Mouse (Mus musculus) spleen, embryonic (tissue): ENCODE measurements around the gene Tmem108.
"Not testable (repeated sequence)": the region's sequence is repeated elsewhere in the genome, so short reads cannot be mapped to it uniquely, and the experiment has no call there.

Experiments
- CTCF ChIA-PET: fragments of 350-600 bp; sonication (Branson Sonifier 250); formaldehyde crosslinking; loops from one replicate; lab custom pipeline; 2022; lab: Charles Lee

Tmem108 gene

DNA sequence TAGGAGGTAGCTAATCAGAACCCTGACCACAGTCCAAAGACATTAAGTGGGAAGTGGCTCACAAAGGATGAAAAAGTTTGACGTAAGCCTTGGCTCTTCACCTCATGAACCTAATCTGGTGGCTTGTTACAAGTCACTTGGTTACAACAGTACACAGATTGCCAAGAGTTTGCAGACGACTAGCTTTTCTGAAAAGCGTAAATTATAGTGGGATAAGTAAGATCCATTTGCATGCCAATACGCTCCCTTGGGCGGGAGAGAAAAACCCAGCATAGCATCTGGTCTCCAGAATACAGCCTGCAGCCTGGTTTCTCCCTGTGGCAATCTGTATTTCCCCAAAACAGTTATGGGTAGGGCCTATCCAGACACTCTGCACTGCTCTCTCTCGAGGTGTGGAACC, 74.5 kb downstream of the Tmem108 start:
- CTCF ChIA-PET = no interaction called here

DNA sequence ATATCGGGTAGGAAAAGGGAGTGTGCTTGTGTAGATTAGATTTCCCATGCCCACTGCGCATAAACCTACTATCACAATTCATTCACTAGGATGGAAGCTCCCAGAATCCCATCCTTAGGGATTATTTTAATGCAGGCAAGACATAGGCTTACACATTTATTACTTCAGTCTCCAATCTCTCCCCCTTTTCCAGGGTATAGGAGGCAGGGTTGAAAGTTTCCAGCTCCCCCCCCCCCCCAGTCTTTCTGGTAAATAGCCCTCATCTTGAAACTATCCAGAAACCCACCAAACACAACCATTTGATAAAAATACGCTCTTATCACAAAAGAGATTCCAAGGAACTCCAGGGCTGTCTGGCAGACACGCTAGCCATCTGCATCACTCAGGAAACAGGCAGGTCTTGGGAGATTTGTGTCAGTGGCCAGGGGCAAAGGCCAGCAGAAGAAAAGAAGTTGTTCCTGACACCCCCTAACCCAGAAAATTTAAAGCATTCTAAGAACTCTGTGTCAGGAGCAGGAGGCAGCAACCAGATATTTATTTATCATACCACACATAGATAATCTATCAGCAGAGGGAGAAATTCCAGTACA, 79.8 kb downstream of the Tmem108 start:
- CTCF ChIA-PET = interaction anchor here (0.6 kb wide), 1 partner anchor 258 kb away, joined by 3 read pairs; no protein-coding TSS in a partner anchor

DNA sequence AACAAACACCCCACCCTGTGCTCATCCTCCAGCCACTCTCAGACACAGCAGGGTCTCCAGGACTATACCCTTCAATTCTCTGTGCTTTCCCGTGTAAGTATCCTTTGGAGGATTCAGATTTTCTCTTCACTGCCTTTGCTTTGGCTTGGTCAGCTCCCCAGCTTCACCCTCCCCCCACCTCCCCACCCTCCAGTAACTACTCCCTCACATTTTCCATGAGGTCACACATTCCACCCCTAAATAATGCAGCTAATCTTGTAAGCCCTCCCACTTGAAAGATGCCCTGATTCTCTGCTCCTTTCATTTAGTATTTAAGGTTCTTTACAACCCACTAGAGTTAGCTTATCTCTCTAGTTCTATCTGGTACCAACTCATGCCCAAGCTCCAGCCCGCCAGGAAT, 82.4 kb downstream of the Tmem108 start:
- CTCF ChIA-PET = no interaction called here

DNA sequence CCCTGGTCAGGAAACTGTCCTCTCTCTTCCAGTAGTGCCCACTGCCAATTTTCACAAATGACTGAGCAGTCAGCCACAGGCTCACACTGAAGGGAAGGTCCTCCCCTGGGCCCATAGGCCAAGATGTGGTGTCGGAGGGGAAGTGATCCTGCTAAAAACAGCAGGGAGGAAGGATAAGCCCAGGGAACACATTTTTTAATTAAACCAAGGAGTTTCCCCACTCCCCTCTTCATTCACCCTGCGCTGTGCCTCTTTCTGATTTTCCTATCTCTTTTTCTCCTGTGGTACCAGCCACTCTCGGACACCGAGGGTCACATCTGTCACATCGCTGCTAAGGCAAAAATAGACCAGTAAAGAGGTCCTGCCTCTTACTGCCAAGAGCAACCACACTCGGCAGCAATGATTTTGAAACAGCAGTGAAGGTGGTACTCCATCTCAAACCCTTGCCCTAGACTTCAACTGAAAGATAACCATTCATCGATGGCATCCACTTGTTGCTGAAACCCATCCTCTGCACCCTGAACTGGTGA, 83.0 kb downstream of the Tmem108 start:
- CTCF ChIA-PET = no interaction called here

DNA sequence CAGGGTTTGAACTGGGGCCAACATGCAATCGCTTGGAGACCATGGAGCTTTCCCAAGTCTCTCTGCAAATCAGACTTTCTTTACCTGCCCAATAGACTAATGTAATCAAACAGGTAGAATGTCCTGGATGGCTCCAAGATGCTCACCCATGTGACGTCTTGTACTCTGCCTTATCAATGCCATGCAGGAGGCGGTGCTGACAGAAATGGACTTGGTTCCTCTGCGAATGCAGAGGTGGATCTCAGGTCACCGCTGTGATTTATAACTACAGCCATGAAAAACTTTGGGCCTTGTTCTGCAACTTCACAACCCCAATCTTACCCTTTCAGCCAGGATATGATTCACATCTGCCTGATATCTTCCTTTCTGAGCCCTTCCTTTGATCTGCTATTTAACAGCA, 83.8 kb downstream of the Tmem108 start:
- CTCF ChIA-PET = no interaction called here

DNA sequence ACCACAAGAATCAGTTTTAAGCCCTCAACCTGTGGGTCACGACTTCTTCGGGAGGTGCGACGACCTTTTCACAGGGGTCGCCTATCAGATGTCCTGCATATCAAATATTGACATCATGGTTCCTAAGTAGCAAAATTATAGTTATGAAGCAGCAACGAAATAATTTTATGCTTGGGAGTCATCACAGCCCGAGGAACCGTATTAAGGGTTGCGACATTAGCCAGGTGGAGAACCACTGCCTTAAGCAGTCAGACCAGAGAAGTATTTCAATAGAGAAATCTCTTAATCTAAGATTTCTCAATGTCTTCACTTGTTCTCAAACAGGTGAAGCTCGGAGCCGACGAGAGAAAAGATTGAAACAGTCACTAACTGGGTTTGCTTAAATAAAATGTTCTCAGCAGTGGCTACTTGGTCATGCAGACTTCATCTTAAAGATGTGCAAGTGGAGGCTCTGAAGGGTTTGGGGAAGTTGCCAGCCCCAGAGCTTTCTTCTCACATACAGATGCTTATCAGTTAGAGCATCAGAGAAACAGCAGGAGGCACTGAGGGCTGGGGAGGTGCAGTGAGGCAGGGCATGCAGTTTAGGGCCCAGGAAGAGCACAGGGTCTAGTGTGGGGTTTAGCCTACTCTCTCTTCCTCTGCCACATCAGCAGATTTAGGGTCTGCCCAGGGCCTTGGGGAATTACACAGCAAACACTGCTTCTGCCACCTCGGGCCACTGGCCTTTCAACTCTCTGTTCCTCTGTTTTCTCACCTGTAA, 85.7 kb downstream of the Tmem108 start:
- CTCF ChIA-PET = no interaction called here

DNA sequence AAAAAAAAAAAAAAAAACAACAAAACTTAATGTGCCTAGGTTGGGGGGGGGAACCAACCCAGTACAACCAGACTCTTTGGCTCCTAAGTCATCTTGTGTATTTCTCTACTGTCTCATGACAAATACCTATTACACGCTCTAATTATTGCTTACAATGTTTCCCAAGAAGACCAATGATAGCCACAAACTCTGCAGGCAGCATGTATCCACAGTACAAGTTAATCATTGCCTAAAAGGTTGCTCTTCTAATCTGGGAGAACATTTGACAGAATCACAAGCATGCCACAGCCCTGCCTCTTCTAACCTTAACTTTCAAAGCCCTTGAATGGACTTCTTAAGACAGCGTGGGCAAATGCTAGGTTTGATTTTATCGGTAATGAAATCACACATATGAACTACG, 88.8 kb downstream of the Tmem108 start:
- CTCF ChIA-PET = no interaction called here

DNA sequence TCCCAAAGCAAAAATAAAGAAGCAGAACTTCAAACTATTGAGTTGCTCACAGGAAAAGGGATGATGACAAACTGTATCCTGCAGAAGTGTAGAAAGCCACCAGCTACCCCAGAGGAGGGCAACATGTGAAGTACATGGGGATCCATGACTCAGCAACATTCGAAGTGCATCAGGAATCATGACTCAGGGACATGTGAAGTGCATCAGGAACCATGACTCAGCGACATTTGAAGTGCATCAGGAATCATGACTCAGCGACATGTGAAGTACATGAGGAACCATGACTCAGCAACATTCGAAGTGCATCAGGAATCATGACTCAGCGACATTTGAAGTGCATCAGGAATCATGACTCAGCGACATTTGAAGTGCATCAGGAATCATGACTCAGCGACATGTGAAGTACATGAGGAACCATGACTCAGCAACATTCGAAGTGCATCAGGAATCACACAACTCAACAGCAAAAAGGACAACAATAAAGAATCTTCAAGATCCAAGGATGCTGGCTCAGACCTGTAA, 91.0 kb downstream of the Tmem108 start:
- CTCF ChIA-PET = not testable (repeated sequence)

DNA sequence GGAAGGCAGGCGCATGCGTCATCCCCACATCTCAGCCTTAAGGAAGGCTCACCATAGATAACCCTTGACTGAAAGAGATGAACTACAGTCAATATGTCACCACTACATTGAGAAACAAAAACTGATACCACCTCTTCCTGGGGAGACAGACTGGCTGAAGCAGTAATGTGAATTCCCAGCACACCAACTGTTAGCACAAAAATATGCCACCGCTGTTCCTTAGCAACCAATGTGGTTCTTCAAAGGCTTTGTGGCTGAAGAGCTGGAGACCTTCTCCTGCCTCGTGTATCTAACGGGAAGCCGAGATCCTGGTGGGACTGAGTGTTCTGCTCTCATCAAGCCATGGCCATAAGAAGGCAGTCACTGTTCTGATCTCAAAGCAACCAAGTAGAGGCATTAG, 92.8 kb downstream of the Tmem108 start:
- CTCF ChIA-PET = no interaction called here

DNA sequence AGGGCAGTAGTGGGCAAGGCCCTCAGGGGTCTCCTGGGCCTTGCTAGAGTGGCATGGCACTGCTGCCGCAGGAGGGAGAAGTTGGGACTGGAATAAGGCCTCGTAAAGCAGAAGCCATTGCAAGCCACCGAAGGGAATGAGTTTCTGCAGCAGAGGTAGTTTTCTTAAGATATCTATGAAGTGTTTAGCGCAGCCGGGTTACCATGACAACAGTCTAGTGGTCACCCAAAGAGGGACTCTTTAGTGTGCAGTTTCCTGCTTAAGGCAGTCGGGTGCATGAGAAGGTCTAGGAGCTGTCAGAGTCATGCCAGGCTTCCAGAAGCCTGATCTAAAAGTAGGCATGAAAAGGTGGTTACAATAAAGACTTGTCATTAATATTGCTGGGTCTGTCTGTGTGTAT, 95.8 kb downstream of the Tmem108 start:
- CTCF ChIA-PET = no interaction called here

DNA sequence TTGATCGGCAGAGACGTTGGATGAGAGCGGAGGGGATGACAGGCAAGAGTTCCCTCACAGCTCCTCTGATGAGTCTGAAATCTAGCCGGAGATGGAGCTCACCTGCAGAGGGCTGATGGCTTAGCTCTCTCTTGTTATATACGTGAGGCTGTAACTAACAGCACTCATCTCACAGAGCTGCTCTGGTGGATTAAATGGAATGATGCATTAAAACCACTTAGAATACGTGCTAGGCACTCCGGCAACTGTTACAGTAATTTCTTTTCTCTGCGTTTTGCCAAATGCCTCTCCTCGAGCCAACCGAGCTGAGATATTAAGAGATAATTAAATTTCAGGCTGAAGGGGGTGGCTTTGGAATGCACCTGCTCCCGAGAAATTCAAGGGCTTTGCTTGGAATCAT, 97.5 kb downstream of the Tmem108 start:
- CTCF ChIA-PET = no interaction called here

DNA sequence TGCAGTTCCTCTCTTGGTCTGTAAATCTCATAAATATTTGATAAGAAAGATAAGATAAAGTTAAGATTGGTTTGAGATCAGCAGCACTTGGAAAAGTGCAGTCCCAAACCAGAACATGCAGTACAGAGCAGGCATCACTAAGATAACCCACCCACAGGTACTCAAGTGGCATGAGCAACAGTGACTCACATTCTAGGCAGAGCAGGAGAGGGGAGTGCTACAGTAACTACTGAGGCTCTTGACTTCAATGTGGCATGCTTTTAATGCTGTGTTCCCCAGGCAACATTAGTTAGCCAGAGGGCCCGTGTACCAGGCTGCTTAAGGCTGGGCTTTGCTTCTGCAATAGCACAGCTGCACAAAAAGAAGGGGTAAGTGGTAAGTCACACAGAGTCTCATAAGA, 99.8 kb downstream of the Tmem108 start:
- CTCF ChIA-PET = no interaction called here

DNA sequence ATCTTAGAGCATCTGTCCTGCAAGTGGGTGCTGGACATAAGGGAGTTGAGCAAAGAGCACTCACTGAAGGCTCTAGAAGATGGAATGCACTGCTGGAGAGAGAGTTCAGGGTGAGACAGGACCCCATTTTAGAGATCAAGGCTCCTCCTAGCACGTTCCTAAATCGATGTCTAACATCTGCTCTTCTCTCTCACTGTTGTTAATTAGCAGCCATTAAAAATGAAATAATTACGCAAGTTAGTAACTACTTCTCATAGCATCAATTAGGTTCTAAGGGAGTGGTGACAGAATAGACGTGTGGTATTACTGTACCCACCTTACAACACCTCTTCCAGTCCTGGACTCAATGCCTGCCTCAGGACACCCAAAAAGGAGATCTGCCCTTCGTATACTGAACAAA, 103.7 kb downstream of the Tmem108 start:
- CTCF ChIA-PET = no interaction called here

DNA sequence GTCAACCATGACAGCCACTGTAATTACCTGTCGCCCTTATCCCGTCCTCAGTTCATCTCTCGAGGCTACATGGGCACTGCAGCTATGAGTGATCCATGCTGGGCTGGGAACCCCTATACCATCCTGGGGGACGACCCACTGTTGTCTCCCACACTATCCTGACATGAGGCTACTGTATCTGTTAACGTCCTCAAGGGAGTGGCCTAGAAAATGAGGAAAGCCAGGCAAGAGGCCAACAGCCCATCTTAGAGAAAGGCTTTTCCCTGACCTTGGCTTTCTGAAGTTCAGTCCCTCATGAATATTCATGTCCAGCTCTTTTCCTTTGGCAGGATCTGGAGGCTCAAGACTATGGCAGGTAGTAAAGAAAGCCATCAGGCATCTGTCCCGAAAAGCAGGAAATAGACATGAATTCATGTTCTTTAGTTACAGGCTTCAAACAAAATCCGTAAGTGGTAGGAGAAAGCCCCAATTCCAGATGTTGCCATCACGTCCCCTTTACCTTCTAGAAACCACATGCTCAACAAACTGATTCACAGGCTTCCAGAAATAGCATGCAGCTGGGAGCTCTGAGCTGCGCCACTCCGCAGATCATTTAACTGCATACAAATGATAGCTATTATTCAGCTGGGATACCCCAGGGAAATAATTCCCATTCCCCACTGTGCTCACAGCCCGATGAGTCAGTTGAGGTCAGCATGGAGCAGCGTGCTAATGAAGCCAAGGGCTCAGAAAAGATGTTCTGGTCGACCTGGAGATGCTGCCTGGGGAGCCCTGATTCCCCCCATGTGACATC, 104.3 kb downstream of the Tmem108 start:
- CTCF ChIA-PET = no interaction called here

DNA sequence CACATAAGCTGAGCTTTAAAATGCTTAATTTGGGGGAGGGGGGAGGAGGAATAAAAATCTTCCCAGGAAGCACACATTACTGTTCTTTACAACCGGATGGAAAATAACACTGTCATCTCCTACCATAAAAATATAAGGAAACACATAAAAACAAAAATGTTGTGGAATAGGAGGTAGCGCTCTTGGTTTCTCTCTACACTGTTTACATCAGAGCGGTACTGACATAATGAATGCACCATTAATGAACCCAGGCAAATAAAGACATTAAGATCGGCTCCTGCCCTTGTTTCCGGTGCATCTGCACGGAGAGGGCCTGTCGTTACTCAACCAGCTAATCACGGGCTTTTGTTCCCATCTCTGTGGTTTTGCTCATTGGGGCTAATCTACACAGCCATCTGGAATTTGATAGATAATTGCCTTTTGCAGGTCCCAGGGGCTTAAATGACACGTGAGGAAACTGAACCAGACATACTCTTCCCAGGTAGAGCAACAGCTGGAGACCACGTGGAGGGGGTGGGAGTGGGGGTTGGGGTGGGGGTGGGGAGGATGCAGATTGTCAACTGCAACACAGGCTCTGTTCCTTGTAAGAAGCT, 107.5 kb downstream of the Tmem108 start:
- CTCF ChIA-PET = no interaction called here

DNA sequence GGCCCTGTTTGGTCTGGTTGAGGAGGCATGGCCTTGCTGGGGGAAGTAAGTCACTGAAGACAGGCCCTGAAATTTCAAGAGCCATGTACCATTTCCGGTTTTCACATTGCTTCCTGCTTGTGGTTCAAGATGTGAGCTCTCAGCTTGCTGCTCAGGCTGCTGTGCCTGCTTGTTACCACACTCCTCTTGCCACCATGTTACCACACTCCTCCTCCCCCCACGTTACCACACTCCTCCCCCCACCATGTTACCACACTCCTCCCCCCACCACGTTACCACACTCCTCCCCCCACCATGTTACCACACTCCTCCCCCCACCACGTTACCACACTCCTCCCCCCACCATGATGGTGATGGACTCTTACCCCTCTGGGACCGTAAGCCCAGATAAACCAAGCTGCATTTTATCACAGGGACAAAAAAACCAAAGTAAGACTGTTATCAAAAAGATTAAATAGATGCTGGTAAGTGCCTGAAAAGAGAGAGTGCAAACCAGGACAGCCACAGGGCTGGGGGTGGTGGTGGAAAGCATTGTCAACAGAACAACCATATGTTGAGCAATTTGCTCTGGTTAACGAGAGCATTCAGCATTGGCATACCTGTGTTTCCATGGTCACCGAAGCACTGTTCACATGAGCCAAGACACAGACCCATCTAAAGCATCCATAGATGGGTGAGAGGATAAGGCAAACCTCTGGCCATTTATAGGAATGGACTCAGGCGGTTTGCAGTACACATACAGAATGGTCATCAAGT, 109.3 kb downstream of the Tmem108 start:
- CTCF ChIA-PET = no interaction called here

DNA sequence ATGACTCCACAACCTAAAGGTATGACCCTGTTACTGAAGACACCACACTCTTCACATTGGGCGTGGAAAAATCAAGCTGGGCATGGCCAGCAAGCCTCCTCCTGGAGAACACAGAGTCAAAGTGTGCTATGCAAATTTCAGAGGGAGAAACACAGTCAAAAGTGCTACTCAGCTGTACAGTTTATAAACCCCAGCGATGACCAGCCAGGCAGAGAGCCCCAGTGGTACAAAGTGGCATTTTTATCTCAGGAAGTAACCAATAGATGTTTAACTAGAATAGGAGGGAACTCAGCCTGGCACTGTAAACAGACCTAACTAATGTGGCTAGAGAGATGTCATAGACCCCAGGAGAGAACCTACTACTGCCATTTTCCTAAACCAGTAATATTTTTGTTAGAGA, 115.0 kb downstream of the Tmem108 start:
- CTCF ChIA-PET = no interaction called here

DNA sequence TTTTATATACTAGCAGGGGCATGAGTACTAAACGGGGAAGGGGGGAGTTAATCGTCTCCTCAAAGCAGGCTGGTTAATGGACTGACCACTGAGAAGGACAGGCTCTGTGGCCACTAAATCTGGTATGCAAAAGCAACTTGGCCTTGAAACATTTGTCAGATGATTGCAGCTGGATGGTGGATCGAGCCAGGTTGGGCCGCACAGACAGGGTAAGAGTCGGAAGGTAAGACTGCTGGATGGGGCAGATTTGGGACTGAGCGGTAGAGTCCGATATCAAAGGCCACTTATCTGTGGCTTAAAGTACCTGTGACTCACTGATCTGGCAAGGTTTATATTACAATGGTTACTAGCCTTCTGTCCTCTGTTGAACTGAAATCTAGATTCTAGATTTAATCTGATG, 115.9 kb downstream of the Tmem108 start:
- CTCF ChIA-PET = no interaction called here

DNA sequence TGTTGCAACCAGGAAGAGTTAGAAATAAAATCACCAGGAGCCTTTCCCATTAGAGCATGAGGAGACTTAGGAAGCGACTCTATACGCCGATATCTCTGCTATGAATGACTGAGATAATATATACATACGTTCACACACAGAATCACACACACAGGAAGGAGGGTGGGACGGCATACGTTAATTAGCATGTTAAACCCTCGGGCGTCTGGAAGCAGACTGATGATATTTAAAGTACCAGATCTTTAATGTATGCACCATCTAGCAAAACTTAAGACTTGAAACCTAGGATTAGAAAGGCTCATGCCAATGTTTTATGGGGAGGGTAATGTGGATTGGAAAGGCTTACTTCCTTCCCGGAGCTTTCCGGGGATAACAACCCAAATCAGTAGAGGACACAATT, 119.3 kb downstream of the Tmem108 start:
- CTCF ChIA-PET = no interaction called here

DNA sequence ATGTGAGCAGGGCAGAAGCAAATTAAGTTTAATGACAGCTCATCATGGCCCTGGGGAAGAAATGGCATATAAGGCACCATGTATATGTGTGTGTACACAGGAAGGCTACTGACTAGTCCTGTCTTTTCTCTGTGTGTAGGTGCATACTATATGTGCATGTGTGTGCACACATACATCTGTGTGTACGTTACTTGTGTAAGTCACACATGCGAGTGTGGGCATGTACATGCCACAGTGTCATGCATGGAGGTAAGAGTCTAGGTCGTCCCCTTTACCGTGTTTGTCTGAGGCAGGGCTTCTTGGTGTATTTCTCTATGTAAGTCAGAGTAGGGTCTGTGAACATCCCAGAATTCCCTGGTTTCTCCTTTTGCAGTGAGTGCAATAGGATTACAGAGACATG, 120.3 kb downstream of the Tmem108 start:
- CTCF ChIA-PET = no interaction called here

DNA sequence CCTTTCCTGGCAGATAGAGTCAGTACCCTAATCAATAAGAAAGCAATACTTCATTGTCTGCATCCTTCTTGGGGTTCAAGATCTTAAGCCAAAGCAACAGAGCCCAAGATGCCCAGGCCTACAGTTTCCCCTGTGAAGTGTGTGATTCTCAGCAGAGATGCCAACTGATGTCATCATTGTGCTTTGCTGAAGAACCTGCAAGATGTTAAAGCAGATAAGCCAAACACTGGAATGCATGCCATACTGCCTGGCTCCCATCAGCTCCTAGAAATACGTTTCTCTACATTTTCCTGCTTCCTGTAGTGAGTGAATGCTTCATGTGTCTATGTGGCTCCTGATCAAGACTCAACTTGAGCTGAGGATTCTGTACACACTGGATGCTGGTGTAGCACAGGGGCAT, 122.2 kb downstream of the Tmem108 start:
- CTCF ChIA-PET = no interaction called here
